Mouse (Mus musculus) lung, adult 2 months (tissue): ENCODE data around the gene Slc39a9.

Source experiments
- CTCF ChIP-seq: fragments of 200-500 bp; IDR thresholded peaks from 2 replicates; pipeline ENCODE4 v1.5.1; 2011; ENCODE audit warnings: mild to moderate bottlenecking, low read length, control low read depth; ENCODE audit not compliant: insufficient read depth
- POLR2A ChIP-seq: fragments of 200-500 bp; IDR thresholded peaks from 2 replicates; pipeline ENCODE4 v1.6.1; 2011; ENCODE audit warnings: low read depth, mild to moderate bottlenecking, control low read depth, low read length, borderline replicate concordance; ENCODE audit errors: extremely low read depth

- TF ChIP-seq CTCF (no peak), POLR2A (no peak)
Measured at GRCm38 (mm10) chr12:80662322-80662721, 18.6 kb downstream of the Slc39a9 start.
